22 mouse cellular contexts compared by ENCODE assay signal in the genomic region with DNA sequence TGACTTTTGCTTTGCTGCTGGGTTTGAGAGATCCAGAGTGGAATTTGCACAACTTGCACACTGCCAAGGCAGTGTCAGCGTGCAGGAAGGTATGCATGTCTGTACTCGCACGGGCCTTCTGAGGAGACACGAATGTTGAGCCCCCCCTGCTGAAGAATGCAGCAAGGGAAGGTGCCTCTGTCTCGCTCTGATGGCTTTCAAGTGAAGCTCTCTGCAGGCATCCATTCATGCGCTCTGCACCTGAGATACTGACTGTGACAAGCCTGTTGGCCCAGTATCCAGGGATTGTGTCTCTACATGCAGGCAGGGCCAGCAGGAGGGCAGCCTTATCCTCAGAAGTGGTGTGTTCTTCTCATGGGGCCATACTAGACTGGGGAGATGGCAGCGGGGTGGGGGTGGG.
A peak's percentile ranks its signal among the peaks of the same experiment; 100 is the strongest.
DNase-seq lines count a peak whose midpoint lies in the region; ATAC-seq and TF ChIP-seq lines count a peak whose summit lies in the region.
"Had no signal": no experiment of that assay in that cellular context is flagged by ENCODE, and none has a peak within 500 bp of the region (broad histone marks: within the 10 kb centered on the region; RNA-seq: fewer than 3 reads in every experiment).

No protein-coding gene starts in this region.

- no peak overlapping the region for H3K4me3 ChIP-seq in heart, embryonic 10.5 days
- no peak overlapping the region for H3K4me3 ChIP-seq in midbrain, embryonic 10.5 days
- H3K4me3 ChIP-seq in midbrain, embryonic 15.5 days, result no peak overlapping the region
- no peak overlapping the region for H3K4me3 ChIP-seq in embryonic facial prominence, embryonic 14.5 days (ENCODE audit: low read depth, low read length)
- no peak overlapping the region for H3K4me3 ChIP-seq in intestine, postnatal 0 days (ENCODE audit: low read depth, low read length)
- H3K4me3 ChIP-seq: erythroblast, embryonic 14.5 days; forebrain, embryonic 15.5 days; kidney, embryonic 15.5 days; liver, embryonic 15.5 days; neural tube, embryonic 15.5 days had no signal

- peak overlapping the region; percentile 68 for H3K27ac ChIP-seq in heart, embryonic 10.5 days
- H3K27ac ChIP-seq in midbrain, embryonic 10.5 days (replicated peaks), result 0 out of 2 replicates have a peak overlapping the region, but pooled peaks have one; percentile 39
- H3K27ac ChIP-seq in midbrain, embryonic 15.5 days, result no peak overlapping the region
- no peak overlapping the region; the same call in 1 of the 2 replicates for H3K27ac ChIP-seq in embryonic facial prominence, embryonic 14.5 days (replicated peaks; ENCODE audit: low read depth, low read length)
- no peak overlapping the region for H3K27ac ChIP-seq in intestine, postnatal 0 days (ENCODE audit: low read depth, low read length)
- H3K27ac ChIP-seq: forebrain, embryonic 15.5 days; kidney, embryonic 15.5 days; liver, embryonic 15.5 days; neural tube, embryonic 15.5 days had no signal

- no peak overlapping the region for H3K9ac ChIP-seq in midbrain, embryonic 15.5 days
- H3K9ac ChIP-seq in embryonic facial prominence, embryonic 14.5 days (ENCODE audit: low read depth, low read length), result no peak overlapping the region
- H3K9ac ChIP-seq in intestine, postnatal 0 days (ENCODE audit: low read depth, low read length), result no peak overlapping the region
- H3K9ac ChIP-seq: forebrain, embryonic 15.5 days; kidney, embryonic 15.5 days; liver, embryonic 15.5 days; neural tube, embryonic 15.5 days had no signal

- no peak for TF ChIP-seq CTCF in intestine, postnatal 0 days (IDR thresholded peaks at IDR 0.05; ENCODE audit: low read depth)

- ATAC-seq in midbrain, embryonic 15.5 days (replicated peaks), result no peak
- peak; percentile 85 for ATAC-seq in embryonic facial prominence, embryonic 14.5 days (ENCODE audit: low read depth)
- no peak for ATAC-seq in intestine, postnatal 0 days
- ATAC-seq: forebrain, embryonic 15.5 days; hindbrain, embryonic 16.5 days; intestine, embryonic 16.5 days; lung, postnatal 0 days; midbrain, embryonic 16.5 days had no signal

- H3K9me3 ChIP-seq in heart, embryonic 10.5 days, result no peaks in the 10 kb centered on the region
- H3K9me3 ChIP-seq in midbrain, embryonic 10.5 days (replicated peaks), result no peaks in the 10 kb centered on the region
- no peaks in the 10 kb centered on the region for H3K9me3 ChIP-seq in midbrain, embryonic 15.5 days
- no peaks in the 10 kb centered on the region for H3K9me3 ChIP-seq in embryonic facial prominence, embryonic 14.5 days (ENCODE audit: control insufficient read depth, low read length)
- no peaks in the 10 kb centered on the region for H3K9me3 ChIP-seq in intestine, postnatal 0 days (ENCODE audit: control insufficient read depth)
- H3K9me3 ChIP-seq: forebrain, embryonic 15.5 days; kidney, embryonic 15.5 days; liver, embryonic 15.5 days; neural tube, embryonic 15.5 days had no signal

- no peak for DNase-seq in heart, embryonic 10.5 days (ENCODE audit: low spot score)
- no peak for DNase-seq in heart, postnatal 36 days
- DNase-seq in midbrain, embryonic 10.5 days (ENCODE audit: low spot score), result no peak
- DNase-seq in embryonic facial prominence, embryonic 14.5 days (ENCODE audit: low spot score), result peak; percentile 88
- no peak for DNase-seq in cerebellum, postnatal 4 days (ENCODE audit: low spot score in 2 of 2)
- DNase-seq: adrenal gland, postnatal 14 days; cerebellum, adult 11 months; cerebellum, postnatal 10 days; gastrocnemius, postnatal 14 days; heart, adult 18-20 months; thymus, postnatal 14 days had no signal

- 29% methylated on average over 7 of the region's 7 CpGs for WGBS in heart, embryonic 10.5 days
- 15% methylated on average over 7 of the region's 7 CpGs for WGBS in midbrain, embryonic 10.5 days
- WGBS in midbrain, embryonic 15.5 days, result 25% methylated on average over 7 of the region's 7 CpGs
- WGBS in embryonic facial prominence, embryonic 14.5 days, result 45% methylated on average over 7 of the region's 7 CpGs
- WGBS in intestine, postnatal 0 days, result 69% methylated on average over 7 of the region's 7 CpGs

- H3K4me1 ChIP-seq in heart, embryonic 10.5 days, result peaks cover 51% of the 10 kb centered on the region
- peaks cover 16% of the 10 kb centered on the region for H3K4me1 ChIP-seq in midbrain, embryonic 10.5 days
- no peaks in the 10 kb centered on the region for H3K4me1 ChIP-seq in midbrain, embryonic 15.5 days
- H3K4me1 ChIP-seq in embryonic facial prominence, embryonic 14.5 days (ENCODE audit: control insufficient read depth, insufficient read depth, low read length), result peaks cover 9% of the 10 kb centered on the region
- no peaks in the 10 kb centered on the region for H3K4me1 ChIP-seq in intestine, postnatal 0 days (replicated peaks; ENCODE audit: control insufficient read depth, insufficient read depth, low read length)
- H3K4me1 ChIP-seq: forebrain, embryonic 15.5 days; liver, embryonic 15.5 days had no signal

- H3K36me3 ChIP-seq in heart, embryonic 10.5 days, result no peaks in the 10 kb centered on the region
- no peaks in the 10 kb centered on the region for H3K36me3 ChIP-seq in midbrain, embryonic 10.5 days
- no peaks in the 10 kb centered on the region for H3K36me3 ChIP-seq in midbrain, embryonic 15.5 days (replicated peaks)
- no peaks in the 10 kb centered on the region for H3K36me3 ChIP-seq in embryonic facial prominence, embryonic 14.5 days (ENCODE audit: control insufficient read depth, insufficient read depth, low read length)
- no peaks in the 10 kb centered on the region for H3K36me3 ChIP-seq in intestine, postnatal 0 days (ENCODE audit: control insufficient read depth, insufficient read depth)
- H3K36me3 ChIP-seq: forebrain, embryonic 15.5 days; kidney, embryonic 15.5 days; liver, embryonic 15.5 days; neural tube, embryonic 15.5 days had no signal

- no peaks in the 10 kb centered on the region for H3K27me3 ChIP-seq in heart, embryonic 10.5 days (ENCODE audit: insufficient read depth, poor library complexity, severe bottlenecking)
- peaks cover 4% of the 10 kb centered on the region; the same call in 1 of the 2 replicates for H3K27me3 ChIP-seq in midbrain, embryonic 10.5 days (ENCODE audit: low read depth, poor library complexity, severe bottlenecking)
- no peaks in the 10 kb centered on the region for H3K27me3 ChIP-seq in midbrain, embryonic 15.5 days (replicated peaks)
- H3K27me3 ChIP-seq in embryonic facial prominence, embryonic 14.5 days (replicated peaks; ENCODE audit: control insufficient read depth, insufficient read depth, low read length), result no peaks in the 10 kb centered on the region
- no peaks in the 10 kb centered on the region for H3K27me3 ChIP-seq in intestine, postnatal 0 days (replicated peaks; ENCODE audit: control insufficient read depth, insufficient read depth, low read length)
- H3K27me3 ChIP-seq: forebrain, embryonic 15.5 days; kidney, embryonic 15.5 days; liver, embryonic 15.5 days; neural tube, embryonic 15.5 days had no signal

- intact Hi-C loops in heart, postnatal 36 days (cut with DNase I), result no loop called here

- H3K4me2 ChIP-seq in midbrain, embryonic 15.5 days, result no peak overlapping the region
- no peak overlapping the region for H3K4me2 ChIP-seq in embryonic facial prominence, embryonic 14.5 days (ENCODE audit: low read depth, low read length)
- no peak overlapping the region for H3K4me2 ChIP-seq in intestine, postnatal 0 days (replicated peaks; ENCODE audit: low read depth)
- H3K4me2 ChIP-seq: forebrain, embryonic 15.5 days; kidney, embryonic 15.5 days; liver, embryonic 15.5 days; neural tube, embryonic 15.5 days had no signal

Comparison
In these comparisons a context has a peak if more than half of its experiments do, and no peak if none do; other contexts are left out.
1. H3K27ac ChIP-seq: peak in heart, embryonic 10.5 days (single experiment) and midbrain, embryonic 10.5 days (single experiment); none in midbrain, embryonic 15.5 days (single experiment), embryonic facial prominence, embryonic 14.5 days (single experiment) and intestine, postnatal 0 days (single experiment).